Mouse (Mus musculus) B cell, adult (primary cell): Measurements from ENCODE around the gene Cxcl2. TPM values are rescaled to one million over a fixed set of nuclear protein-coding genes. Genes with fewer than 3 reads are reported as not detected.

ENCODE experiments used
- total RNA-seq: library from RNA; stranded (reverse); gene quantifications from 4 replicates; pipeline ENCODE4 v1.2.4, GENCODE M21; 2023; ENCODE audit not compliant: inconsistent age

Gene Cxcl2
- 0.48 to 0.67 TPM (median 0.55 TPM) in 3 of 4 replicates, not detected in the other for total RNA-seq

GRCm38 (mm10) chr5:90903339-90904020 is at the start of gene Cxcl2:
Cxcl2 (plus strand) TSS chr5:90903871.

GRCm38 (mm10) chr5:90890519-90891463 is 12.9 kb upstream of the Cxcl2 start, which contains the start of gene Cxcl1:
Cxcl1 (plus strand) TSS chr5:90891241.

GRCm38 (mm10) chr5:90930971-90931851 is 27.5 kb downstream of the Cxcl2 start, which contains the start of gene Mthfd2l:
Mthfd2l (plus strand) TSS chr5:90931117.

Other genes starting within 250 kb of the Cxcl2 start
- not detected in 4 replicates for gene Cxcl5, start 144.5 kb upstream of the Cxcl2 start, total RNA-seq
- 2.0 to 2.9 TPM (median 2.7 TPM) in 4 replicates for gene Ppbp, start 135.4 kb upstream of the Cxcl2 start, total RNA-seq
- gene Pf4, start 131.4 kb upstream of the Cxcl2 start, total RNA-seq, result 1.8 to 4.0 TPM in 2 of 4 replicates, not detected in the others
- not detected in 4 replicates for gene Cxcl3, start 117.8 kb upstream of the Cxcl2 start, total RNA-seq
- not detected in 4 replicates for gene Cxcl15, start 109.3 kb upstream of the Cxcl2 start, total RNA-seq
- not detected in 4 replicates for gene Cxcl1, start 12.6 kb upstream of the Cxcl2 start, total RNA-seq
- 1.5 to 4.2 TPM (median 2.2 TPM) in 4 replicates for gene Mthfd2l, start 27.2 kb downstream of the Cxcl2 start, total RNA-seq
- gene Epgn, start 123.6 kb downstream of the Cxcl2 start, total RNA-seq, result not detected in 4 replicates
- not detected in 4 replicates for gene Ereg, start 170.8 kb downstream of the Cxcl2 start, total RNA-seq
- gene Areg, start 235.7 kb downstream of the Cxcl2 start, total RNA-seq, result 1.1 to 1.7 TPM (median 1.2 TPM) in 4 replicates